Mouse (Mus musculus): ENCODE measurements around the gene Scgb1b20.
"Not testable (repeated sequence)": the region's sequence is repeated elsewhere in the genome, so short reads cannot be mapped to it uniquely, and the experiment has no call there.

Gene Scgb1b20

GRCm38 (mm10) chr7:33372934-33373333, at the start of gene Scgb1b20:
Gene Scgb1b20 (plus strand): TSS chr7:33373234.
- DNase-seq (ENCODE audit: low read depth) = not testable (repeated sequence)

GRCm38 (mm10) chr7:33366222-33366621, 6.8 kb upstream of the Scgb1b20 start, which contains the start of gene Scgb2b20:
Gene Scgb2b20 (minus strand): TSS chr7:33366322.
- not testable (repeated sequence) for DNase-seq (ENCODE audit: low read depth)

GRCm38 (mm10) chr7:33399749-33400148, 26.7 kb downstream of the Scgb1b20 start:
- DNase-seq (ENCODE audit: low read depth) = not testable (repeated sequence)

GRCm38 (mm10) chr7:33401650-33402049, 28.6 kb downstream of the Scgb1b20 start:
- no peak for DNase-seq (ENCODE audit: low read depth)

GRCm38 (mm10) chr7:33409681-33410080, 36.6 kb downstream of the Scgb1b20 start:
- not testable (repeated sequence) for DNase-seq (ENCODE audit: low read depth)

Measured in c-Kit-positive CD71-negative TER-119-negative erythroid progenitor cells, embryonic 14.5 days (primary cell).